Mouse (Mus musculus): ENCODE measurements around the gene Grcc10.
A peak's percentile ranks its signal among the peaks of the same experiment; 100 is the strongest.

- TF ChIP-seq CTCF (IDR thresholded peaks at IDR 0.05; ENCODE audit: low read depth, low read length) (no peak), POLR2A (IDR thresholded peaks at IDR 0.05; ENCODE audit: extremely low read depth, insufficient read depth, low read length) (peak; percentile 56)
Observed at GRCm38 (mm10) chr6:124711824-124712782, 29.1 kb downstream of the Grcc10 start, which contains the start of the genes Emg1 and Phb2.
